Mouse (Mus musculus) urinary bladder, adult 18-20 months (tissue): Measurements from ENCODE around the gene Sgk1.

Experiments used
- DNase-seq, 2 experiments: peaks; one replicate each; pipeline ENCODE4 v3.0.0; 2022; ENCODE audit warnings: low spot score in 2 of 2, mixed read lengths in 2 of 2

The Sgk1 gene

DNA sequence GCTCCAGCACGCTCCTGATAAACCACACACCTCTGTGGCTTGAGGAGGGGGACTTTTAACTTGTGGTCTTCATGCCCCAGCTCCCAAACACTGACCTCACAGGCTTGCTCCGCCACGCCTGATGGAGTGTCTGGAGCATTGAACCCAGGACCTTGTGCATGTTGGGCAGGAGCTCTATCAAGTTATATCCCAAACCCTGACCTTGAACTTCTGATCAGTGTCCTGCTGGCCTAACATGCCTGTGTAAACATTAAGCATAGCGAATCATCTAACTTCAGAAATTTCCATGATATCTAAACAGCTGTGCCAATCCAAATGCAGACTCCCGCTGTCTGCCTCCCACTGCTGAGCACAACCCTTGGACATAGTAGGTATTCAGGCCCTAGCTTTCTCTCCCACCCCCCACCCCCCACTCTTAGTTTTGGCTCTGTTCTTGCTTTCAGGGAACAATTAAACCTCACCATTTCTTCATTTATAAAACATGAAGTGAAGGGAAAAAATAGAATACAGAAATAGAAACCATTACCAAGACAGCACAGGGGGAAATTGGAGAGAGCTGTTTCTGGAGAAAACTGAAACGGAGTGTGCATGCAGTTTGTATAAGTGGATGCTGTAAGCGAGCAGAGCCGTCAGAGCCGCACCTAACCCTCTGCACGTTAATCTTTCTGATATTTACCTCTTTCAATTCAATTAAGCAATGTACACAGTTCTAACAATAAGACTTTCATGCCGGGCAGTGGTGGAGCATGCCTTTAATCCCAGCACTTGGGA, 34.5 kb downstream of the Sgk1 start:
- no peak for DNase-seq

DNA sequence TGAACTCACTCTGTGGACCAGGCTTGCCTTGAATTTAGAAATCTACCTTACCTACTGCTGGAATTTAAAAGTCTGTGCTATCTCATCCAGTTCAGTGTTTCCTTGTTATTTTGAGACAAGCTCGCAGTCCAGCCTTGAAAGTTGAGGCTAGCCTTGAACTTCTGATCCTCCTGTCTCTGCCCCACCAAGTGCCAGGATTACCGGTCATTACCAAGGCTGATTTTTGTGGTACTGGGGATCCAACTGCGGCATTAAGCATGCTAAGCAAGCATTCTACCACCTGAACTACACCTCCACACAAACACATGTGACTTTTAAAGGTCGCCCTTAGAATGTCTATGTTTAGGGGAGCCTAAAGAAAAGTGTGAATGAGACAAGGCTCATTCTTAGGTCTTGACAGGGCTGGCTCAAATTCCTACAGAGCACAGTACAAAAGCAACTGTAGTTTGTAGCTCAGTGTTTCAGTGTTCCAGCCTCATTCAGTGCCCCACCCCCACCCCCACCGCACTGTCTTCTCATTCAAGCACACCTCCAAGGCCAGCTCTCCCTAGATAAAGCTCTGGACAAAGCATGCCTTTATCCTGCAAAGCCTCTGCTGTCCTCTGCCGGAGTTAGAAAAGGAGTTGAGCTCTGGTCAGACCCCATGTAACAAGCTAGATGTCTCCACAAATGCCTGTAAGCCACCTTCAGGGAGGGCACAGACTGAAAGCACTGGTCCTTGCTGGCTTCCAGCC, 36.2 kb downstream of the Sgk1 start:
- DNase-seq, result no peak

DNA sequence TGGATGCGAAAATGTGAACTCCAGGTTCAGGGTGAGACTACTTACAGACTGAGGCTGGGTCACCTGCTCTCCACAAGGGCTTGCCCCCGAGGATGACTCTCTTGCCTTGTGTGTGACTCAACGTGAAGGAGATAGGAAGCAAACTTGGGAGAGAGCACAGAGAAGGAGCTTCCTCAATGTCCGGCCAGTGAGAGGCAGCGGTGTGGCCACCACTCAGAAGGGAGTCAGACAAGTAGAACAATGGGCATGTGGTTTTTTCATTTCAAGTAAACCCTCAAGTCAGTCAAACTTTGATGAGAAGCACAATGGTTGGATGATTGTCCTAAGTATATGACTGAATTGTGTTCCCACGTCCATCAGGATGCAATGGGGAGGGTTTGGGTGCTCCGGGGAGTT, 36.8 kb downstream of the Sgk1 start:
- no peak for DNase-seq

DNA sequence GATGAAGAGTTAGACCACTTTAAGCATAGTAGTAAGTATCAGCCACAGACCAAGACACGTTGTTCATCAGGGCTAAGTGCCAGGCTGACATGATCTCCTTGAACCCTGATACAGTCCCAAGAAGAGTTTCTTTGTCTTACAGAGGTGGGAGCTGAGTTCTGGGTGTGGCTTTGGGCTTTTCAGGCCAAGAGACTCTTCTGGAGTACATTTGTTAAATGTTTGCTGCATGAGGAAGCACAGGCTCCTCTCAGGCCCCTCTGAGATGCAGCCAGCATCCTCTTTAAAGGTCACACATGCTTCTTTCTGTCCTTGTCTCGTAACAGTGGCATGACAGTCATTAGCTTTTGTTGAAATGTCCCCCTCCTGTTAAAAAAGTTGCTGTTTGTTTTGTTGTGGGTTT, 38.6 kb downstream of the Sgk1 start:
- DNase-seq, result no peak

DNA sequence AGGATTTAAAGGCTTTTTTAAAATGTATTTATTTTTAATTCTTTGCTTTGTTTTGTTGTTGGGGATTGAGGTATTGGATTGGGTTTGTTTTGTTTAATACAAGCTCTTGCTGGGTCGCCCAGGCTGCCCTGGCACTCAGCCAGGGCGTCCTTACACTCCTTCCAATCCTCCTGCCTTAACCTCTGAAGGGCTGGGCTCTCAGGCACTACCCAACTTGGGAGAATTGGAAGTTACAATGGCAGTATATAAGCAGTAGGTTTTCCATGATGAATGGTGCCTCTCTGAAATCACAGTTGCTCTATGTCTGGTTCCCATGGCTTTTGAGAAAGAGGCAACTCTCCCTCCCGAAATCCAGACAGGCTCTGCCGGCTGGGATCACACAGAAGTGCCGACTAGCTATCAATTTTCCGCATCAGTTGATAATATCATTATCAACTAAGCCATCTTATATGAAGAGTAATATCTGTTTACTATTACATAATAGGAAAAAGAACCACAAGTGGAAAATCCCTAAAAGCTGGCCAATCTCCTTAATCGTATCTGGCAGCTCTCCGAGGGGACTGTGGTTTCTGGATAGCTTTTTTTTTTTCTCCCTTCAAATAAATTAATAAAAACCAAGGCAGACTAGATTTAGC, 40.8 kb downstream of the Sgk1 start:
- no peak for DNase-seq

DNA sequence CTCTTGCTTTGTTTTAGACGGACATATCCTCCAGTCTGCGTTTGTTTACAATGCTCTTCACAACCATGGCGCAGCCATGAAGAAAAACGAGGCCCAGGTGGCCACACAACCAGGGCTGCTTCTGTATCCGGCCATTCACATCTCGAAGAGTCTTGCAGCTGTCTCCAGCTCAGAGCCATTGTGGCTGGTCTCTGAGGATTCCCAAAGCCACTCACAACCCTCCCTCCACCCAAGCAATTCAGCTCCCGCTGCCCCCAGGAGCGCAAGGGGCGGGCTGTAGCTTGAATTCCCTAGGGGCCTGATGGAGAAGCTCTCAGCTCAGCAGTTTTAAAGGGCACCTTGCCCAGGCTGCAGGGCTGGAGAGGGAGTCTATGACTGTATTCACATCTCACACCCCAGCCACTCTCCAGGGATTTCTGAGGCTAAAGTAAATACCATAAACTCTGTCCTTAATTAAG, 41.5 kb downstream of the Sgk1 start:
- DNase-seq, result no peak

DNA sequence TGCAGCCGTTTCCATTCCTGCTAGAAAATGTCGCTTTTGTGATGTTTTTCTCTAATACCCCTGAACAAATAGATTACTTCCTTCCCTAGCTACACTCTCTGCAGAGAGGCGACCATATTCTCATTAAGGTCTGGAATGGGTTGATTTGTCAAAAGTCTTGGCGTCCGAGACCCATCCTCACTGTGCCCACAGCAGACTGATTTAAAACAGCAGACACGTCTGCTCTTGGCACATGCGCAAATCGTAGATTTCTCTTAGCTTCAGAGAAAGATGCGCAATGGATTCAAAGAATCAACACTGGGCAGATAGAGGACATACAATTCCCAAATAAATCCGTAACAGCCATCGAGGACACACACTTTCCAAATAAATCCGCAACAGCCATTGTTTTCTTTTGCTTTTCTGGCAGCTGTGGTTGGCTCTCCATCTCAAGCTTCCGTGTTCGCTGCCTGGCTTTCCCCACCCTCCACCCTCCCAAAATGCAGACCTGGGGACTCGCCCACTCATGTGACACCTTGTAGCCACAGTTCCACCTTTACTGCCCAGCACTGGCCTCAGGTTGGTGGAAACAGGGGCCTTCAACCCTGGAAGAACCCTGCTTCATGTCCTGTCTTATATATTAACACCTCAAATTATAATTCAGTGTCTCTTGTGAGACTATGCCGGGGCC, 42.2 kb downstream of the Sgk1 start:
- no peak for DNase-seq

DNA sequence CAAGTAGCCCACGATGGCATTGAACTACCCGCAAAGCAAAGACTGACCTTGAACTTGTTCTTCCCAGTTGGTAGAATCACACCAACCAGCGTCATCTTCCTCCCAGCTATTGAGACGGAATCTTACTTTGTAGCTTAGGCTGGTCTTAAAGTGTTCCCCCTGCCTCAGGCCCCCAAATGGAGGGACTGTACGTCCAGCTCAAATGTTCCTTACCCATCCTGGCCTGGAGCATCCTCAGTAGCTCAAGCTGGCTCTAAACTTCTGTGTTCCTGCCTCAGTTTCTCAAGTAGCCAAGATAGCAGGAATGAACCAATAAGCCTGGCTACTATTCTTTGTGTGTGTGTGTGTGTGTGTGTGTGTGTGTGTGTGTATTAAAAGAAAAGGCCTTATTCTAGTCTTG, 45.0 kb downstream of the Sgk1 start:
- no peak for DNase-seq

DNA sequence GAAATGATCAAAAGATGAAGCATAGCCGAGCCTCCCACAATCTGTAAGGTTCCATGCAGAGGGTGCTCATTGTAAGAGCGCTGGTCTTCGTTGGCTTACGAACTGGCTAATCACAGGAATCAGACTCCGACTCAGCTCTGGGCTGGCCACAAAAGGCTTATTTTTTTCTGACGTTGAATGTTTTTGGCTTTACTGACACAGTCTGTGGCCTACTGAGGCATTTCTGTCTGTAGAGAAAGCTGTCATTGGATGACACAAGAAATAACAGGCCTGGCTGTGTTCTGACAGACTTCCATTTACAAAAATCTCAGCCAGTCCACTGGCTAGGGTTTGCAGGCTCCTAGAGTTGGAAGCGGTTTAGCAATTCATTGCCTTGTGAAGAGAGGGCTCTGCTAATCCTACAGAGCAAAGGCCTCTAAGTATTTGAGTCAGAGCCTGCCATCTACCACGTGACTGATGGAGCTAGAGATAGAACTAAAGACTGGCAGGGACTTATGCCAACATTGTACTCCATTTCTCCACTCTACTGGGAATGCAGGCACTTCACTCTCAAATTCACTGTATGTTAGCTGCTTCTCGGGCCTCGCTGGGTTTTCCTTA, 48.9 kb downstream of the Sgk1 start:
- DNase-seq, result no peak

DNA sequence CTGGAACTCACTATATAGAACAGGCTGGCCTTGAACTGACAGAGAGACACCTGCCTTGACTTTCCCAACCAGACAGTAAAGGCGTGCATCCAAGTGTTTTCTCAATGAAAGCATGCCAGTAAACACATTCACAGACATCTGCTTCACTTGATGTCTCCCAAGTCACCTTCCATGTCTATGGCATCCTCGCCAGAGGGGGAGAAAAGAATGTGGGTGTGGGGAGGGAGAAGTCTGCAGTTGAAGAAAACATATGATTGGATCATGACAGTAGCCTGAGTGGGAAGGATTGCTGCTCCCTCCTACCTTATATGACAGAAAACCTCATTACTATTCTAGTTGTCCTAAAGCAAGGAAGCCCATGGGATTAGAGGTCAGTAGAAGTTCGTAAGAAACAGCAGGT, 50.8 kb downstream of the Sgk1 start:
- no peak for DNase-seq

DNA sequence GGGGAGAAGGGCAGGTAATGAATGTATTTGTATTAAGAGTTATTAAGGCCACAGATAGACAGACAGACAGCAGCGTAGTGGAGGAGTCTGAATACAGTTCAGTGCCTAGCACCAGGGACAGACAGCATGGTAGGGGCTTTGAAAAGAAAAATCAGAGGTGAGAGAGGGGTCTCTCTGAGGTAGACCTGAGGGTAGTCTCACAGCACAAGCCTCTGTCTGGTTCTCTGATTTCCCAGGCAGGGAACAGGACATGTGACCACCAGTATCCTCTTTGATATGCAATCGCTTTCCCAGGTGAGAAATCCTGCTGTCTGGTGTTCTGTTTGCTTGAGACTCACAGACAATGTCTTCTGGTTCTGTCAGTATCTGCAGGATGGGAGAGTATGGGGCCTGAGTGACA, 52.8 kb downstream of the Sgk1 start:
- no peak for DNase-seq

DNA sequence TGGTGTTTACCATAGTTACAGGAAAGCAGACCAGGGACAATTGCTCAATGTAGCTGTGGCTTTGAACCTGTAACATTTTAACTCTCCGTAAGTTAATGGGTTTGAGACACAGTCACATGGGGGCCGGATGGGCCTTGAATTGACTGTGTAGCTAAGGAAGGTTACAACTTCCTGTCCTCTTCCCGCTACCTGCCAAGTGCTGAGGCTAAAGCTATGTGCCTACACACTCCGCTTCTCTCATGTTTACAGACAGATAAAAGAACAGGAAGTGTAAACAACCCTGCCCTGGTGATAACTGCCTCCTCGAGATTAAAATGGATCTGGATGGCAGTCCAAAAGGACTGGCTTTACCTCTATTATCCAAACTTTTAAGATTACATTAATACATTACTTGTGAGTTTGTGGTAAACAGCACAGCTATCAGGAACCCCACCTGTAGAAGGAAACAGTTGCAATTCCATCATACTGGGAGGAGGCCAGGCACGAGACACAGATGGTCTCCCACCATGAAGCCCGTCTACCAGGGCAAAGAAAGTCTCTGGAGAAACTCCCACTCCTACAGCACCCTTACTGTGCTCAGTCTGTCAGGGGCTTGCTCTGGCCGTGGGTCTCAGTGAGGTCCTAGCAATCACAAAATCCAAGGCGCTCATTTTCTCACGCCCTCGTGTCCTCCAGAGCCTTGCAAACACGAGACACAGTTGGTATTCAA, 54.7 kb downstream of the Sgk1 start:
- no peak for DNase-seq

DNA sequence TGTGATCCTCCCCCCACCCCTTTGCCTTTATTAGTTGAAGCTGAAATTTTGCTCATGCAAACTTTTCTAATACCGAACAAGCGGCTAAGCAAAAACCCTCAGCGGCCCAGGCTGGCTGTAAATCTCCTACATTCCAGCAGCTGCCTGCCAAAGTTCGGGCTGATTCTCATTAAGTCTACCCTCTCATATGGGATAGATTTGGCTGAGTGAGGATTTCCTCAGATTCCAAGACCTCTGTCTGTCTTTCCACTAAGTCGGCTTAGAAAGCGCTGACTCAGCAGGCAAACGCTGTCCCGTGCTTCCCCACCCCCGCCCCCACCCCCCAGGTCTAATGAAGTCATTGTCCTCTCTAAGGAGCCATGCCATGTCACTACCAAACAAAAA, 55.2 kb downstream of the Sgk1 start:
- no peak for DNase-seq

DNA sequence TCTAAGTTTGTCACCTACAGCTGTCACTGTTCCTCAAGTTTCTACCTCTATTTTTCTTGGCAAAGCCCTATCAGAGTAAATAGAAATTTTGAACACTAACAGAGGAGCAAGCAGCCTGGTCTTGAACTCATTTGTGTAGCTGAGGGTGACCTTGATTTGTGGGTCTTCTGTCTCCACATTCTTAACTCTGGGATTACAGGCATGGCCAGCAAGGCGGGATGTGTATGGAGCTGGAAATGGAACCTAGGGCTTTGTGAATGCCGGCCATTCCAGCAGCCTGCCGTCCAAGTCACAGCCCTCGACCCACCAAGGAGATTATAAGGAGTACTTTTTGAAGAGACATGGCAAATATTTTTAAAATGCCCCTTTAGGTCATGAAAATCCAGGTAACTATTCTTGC, 56.2 kb downstream of the Sgk1 start:
- no peak for DNase-seq

DNA sequence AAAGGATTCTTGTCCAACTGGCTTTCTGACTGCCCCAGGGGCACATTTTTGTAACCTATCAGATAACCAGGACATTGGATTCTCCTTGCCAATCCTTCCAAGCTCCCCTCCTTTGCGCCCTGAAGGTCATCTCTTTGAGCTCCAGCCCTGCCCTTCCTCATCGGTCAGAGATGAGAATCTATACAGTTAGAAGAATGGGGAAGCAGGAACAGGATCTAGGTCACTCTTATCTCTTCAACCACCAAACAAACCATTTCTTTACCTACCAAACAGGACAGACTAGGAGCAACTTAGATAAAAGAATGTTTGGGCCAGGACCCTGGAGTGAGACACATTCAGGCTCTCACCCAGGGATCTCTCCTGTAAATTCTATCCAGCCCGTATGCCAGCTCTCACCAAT, 59.3 kb downstream of the Sgk1 start:
- DNase-seq, result peak in 1 of 2 experiments; percentile 8

DNA sequence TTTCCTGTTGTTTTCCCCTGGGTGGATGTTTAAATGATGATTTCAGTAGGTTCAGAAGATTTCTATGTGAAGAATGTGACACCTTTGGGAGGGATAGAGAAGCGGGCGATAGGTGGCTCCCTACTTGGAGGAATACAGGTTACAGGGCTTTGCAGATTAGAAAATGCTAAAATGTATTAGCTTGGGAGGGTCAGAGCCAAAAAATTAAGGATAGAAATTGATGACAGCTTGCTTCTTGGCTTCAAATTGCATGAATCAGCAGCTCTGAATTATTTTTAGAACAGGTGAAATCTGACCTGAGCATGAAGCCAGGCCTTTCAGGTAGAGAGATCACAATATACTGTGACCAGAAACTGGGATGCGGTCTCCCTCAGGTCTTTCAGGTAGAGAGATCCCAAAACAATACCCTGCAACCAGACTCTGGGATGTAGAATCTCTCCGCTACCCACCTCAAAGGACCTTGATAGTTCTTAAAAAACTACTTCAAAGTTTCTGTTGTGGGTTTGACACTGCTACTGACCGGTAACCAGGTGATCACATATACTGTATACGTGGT, 61.2 kb downstream of the Sgk1 start:
- no peak for DNase-seq

DNA sequence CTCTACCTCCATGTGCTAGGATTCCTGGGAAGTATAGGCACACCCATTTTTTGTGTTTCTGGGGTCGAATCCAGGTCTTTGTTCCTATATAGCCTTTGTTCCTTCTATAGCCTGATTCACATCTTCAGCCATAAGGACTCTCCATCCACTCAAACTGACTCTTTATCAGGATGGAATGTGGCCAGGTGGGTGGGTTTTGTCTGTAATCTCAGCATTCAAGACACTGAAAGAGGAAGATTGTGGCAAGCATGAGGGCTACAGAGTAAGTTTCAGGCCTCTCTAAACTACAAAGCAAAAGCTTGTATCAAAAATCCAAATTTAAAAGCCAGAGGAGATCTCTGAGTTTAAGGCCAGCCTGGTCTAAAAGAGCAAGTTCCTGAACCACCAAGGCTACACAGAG, 63.2 kb downstream of the Sgk1 start:
- no peak for DNase-seq

DNA sequence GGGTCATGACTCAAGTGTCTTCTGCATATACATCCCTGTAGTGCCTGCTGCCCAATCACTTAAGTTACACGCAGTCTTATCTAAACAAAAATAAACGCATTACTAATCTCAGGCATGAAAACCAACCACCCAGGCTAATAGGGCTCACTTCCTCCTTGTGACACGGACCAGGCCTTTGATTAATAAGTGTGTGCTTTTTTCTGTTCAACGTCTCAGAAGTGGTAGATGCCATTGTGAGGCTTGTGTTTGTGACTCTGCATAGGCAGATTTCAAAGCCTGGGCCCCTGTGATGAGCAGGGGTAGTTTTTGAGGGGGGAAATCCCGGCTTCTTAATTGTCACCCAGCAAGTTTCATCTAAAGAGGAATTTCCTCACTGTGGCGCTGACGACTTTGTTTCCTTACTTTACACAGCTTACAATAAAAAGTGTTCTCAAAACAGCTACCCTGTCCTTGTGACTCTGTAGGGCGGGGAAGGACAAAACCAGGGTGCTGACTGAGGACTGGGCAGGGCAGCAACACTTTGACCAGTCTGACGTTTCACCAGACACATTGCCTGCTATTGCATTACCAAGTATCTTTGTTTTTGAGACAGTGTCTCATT, 64.9 kb downstream of the Sgk1 start:
- no peak for DNase-seq

DNA sequence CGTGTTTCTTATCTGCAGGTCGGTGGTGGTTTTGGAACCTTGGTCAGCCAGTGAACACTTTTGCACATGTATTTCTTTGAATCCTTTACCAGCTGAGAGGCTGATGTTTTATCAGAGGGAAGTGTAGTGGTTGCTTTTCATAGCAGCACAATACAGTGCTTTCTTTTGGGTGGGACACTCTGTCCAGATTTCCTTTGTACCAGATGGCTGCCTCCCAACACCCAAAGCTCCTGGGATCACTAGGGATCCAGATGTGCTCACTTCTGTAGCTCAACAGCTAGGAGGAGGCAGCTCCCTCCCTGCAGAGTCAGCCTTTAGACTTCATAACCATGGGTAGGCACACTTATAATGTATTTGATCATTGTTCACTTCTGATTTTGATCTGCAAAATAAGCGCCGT, 70.5 kb downstream of the Sgk1 start:
- DNase-seq, result no peak

DNA sequence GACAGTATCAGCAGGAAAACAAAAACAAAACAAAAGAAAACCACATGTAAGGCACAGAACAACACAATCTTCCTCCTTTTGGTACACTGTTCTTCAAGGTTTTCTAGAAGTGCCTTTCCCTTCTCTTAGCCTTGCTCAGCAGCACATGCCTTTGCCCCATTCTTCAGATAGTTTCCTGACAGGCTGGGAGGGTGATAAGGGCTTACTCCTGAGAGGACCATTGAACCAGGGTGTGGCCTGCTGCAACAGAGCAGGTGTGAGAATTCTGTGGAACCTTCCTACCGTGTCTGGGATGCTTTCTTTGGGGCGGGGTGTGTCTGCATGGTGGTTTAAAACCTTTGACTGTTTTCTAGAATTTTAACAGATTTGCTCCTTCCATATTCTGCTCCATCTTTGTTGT, 79.1 kb downstream of the Sgk1 start:
- no peak for DNase-seq

DNA sequence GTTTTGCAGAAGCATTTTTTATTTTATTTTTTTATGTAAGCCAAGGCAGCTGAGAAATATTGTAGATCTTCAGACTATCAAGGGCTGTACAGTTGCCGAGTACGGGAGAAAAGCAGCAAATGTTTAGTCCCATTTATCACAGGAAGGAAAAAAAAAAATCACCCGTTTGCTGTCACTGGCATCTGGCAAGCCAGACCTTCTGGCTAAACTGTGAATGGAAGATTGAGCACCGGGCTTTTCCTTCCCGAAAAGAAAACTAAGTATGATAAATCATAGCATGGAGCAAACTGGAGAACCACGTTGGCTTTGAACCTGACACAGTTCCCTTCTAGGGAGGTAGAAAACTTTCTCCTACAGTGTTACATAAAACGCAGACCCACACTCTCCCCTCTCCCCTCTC, 81.0 kb downstream of the Sgk1 start:
- no peak for DNase-seq
